Mouse (Mus musculus): ENCODE data around the gene 5031439G07Rik.

Gene 5031439G07Rik

DNA sequence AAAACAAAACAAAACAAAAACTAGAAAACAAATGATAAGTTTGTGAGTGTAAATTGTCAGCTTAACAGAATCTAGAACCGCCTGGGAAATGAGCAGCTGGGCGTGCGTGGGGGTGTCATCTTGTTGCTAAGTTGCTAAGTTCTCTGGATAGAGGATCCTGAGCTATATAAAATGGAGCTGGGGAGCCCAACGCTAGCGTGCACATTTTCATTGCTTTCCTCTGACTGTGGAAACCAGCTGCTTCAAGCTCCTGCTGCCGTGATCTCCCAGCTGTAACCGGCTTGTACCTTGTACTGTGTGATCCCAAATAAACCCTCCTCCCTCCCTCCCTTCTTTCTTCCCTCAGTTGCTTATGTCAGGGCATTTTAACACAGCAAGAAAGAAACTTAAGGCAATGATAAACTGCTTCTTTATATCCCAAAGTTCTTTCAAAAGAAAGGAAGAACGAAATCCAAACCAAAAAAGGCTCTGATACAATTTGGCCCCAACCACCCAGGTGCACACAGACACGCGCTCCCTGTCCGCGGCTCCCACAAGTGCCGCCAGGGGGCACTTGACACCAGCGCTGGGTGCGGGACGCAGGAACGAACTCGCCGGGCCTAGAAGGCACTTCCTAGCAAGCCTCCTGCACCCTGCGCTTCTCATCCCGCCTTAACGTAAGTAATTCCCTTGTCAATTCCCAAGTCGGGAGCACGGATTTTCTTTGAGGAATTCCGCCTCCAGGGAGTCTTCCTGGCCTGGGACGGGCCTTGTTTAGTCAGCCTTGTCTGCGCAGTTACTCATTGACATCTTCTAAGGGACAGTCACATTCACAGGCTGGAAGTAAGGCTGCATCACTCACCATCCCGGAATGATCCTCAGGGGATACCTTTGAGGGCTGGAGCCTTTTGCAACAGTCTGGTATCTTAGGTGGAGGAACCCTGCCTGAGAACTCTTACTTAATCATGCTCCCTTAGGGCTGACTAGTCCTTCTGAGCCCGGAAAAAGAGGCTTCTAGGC is 12.9 kb upstream of the 5031439G07Rik start:
- TF ChIP-seq GATA4 (IDR thresholded peaks at IDR 0.05; ENCODE audit: insufficient replicate concordance, low read length) = no peak

- no peak for TF ChIP-seq GATA4 (IDR thresholded peaks at IDR 0.05; ENCODE audit: insufficient replicate concordance, low read length)
Measured at GRCm38 (mm10) chr15:84999911-85000310, 11.6 kb upstream of the 5031439G07Rik start.

- no peak for TF ChIP-seq GATA4 (IDR thresholded peaks at IDR 0.05; ENCODE audit: insufficient replicate concordance, low read length)
Measured at GRCm38 (mm10) chr15:84997768-84998454, 9.6 kb upstream of the 5031439G07Rik start.

DNA sequence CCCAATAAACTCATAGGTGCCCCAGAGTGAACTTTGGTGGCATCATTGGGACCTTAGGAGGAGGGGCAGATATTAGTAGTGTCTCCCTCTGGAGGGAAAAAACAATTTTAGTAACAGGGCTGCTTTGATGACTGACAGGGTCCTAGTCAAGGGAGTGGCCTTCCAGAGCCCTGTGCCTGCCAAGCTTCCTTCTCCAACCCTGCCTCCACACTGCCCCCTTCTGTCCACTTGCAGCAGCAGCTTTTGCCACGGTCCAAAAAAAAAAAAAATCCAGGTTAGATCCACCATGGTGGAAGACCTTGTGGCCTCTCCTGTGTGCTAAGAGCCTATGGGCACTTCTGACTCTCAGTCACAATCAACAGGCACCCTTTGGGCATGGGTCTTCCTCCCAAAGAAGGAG is 7.6 kb upstream of the 5031439G07Rik start:
- TF ChIP-seq GATA4 (IDR thresholded peaks at IDR 0.05; ENCODE audit: insufficient replicate concordance, low read length) = no peak

DNA sequence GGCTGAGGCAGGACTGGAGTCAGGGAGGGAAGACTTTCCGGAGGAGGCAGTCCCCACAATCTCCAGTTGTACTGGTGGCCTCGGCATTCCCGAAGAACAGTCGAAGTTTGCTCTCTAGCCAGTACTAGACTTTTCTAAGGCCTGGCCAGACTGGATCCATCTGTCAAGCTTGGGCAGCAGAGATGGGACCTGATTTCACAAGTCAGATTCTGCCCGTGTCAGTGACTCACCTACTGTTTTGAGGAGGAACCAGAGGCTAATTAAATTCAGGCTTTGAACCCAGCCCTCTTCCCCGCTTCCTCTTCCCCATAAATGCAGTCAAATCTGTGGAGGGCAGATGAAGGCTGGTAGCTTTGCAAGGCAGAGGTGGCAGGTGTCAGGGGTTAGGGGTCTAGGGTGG is 6.7 kb upstream of the 5031439G07Rik start:
- no peak for TF ChIP-seq GATA4 (IDR thresholded peaks at IDR 0.05; ENCODE audit: insufficient replicate concordance, low read length)

GRCm38 (mm10) chr15:84994498-84994897 is 6.1 kb upstream of the 5031439G07Rik start:
- TF ChIP-seq GATA4 (IDR thresholded peaks at IDR 0.05; ENCODE audit: insufficient replicate concordance, low read length) = no peak

DNA sequence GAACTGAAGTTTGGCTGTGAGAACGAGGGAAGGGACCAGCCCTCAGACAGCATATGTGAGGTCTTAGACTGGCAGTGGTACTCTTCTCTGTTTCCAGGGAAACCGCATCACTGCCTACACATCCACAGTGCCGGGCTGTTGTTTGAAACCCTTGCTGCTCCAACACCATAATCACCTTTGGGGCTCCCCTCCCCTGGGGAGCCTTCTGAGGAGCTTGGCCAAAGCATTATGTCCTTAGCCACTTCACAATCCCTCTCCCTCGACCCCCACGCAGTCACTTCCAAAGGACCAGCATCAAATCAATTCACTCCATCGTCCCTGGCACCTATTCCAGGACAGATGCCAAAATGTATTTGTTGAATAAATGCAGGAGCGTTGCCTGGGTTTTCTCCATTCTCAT is 1.4 kb upstream of the 5031439G07Rik start:
- no peak for TF ChIP-seq GATA4 (IDR thresholded peaks at IDR 0.05; ENCODE audit: insufficient replicate concordance, low read length)

DNA sequence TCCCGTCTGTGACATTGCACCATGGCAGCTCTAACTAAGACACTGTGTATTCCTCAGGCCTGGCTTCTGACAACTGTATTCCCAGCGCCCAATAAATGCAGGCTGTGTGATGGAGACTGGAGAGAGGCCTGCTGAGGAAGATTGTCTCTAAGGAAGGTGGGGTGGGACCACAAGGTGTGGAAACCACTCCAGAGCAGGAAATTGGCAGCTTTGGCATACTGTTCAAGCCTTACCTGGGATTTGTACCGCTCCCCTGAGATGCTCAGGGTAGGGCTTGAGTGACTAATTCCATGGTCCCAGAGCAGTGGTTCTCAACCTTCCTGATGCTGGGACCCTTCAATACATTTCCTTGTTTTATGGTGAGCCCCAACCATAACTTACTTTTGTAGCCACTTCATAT is 747 bp upstream of the 5031439G07Rik start:
- no peak for TF ChIP-seq GATA4 (IDR thresholded peaks at IDR 0.05; ENCODE audit: insufficient replicate concordance, low read length)

DNA sequence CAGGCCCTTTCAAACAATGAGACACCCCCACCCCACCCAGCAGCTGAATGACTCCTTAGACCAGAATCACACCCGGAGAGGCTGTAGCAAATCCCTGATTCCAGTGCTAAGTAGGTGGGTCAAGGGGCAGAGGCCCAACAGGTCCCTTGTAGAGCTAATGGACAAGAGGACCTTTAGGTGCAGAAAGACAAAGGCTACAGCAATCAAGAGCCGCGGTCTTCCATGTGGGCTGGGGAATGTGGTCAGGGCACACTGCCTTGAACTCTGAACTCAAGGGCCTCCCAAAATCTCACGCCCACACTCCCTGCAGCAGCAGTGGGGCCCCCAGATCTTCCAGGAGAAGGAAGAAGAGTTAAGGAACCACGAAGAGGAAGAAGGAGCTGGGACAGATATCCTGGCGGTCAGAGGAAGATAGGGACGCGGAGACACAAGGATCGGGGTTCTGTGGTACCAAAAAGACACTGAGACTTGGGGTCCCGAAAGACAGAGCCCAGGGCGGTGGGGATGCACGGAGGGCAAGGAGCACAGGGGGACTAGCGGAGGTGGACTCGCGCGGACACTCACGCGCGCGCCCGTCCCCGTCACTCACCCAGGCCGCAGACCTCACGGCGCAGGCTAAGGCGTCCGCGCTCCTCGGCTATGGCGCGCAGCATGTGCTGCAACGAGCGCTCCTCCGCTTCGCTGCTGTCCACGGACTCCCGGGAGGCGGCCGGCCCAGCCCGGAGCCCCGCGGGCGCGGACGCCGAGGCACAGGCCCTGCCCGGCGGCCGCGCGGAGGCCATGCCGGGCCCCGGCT is 1.1 kb downstream of the 5031439G07Rik start:
- TF ChIP-seq GATA4 (IDR thresholded peaks at IDR 0.05; ENCODE audit: insufficient replicate concordance, low read length) = no peak

DNA sequence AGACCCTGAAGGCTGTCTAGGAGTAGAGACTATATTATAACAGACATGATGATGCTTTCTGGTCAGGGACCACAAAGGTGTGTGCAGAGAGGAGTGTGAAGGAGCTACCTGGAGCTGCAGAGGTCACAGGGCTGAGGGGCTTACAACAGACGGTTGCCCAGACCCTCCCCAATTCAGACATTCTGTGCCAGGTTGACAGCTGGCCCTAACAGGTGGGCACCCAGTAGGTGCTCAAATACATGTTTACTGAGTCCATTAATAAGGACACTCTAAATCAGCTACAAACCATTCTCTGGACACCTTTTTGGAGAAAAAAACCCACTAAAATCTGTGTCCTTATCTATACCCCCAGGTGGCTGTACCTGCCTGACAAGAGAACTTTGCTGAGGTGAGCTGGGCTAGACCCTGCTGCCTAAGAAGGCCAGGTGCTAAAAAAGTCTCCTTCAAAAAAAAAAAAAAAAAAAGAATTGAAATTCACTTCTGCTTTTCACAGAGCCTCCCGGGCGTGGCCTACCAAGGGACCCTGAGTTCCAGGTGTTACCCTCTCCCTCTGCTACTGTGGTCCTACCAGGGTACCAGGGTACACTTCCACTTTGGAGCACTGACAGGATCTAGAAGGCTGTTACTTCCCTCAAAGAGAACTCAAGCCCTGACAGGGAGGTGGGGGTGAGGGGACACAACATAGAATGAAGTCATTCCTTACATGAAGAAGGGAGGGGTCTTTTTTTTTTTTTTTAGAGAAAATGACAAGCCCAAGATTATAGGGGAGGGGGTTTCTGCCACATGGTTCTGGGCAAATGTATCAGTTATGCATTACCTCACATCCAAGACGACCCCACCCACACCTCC is 2.0 kb downstream of the 5031439G07Rik start:
- no peak for TF ChIP-seq GATA4 (IDR thresholded peaks at IDR 0.05; ENCODE audit: insufficient replicate concordance, low read length)

DNA sequence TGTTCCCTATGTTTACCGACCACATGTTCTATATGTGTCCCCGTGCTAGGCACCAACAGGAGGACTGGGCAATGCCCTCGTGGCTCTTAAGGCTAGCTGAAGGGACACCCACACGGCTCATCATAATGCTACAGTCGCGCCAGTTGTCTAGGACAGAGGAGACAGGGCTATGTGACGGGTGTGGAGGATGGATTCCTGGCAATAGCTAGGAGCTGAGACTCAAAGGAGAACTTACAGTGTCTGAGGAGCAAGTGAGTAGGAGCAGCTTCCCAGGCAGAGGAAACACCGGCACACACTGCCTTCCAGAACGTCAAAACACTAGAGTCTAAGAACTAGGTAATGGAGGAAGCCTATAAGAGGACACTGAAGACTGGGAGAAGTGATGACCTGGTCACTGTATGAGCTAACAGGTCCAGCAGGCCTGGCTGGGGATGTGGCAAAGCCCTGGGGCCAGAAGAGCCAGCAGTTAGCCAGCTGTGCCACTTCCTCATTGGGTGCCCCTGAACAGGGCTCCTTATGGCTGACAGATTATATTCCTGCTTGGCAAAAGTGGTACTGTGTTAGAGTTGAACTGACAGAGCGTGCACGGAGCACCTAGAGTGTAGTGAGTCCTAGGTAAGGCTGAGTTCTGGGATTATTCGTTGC is 2.7 kb downstream of the 5031439G07Rik start:
- no peak for TF ChIP-seq GATA4 (IDR thresholded peaks at IDR 0.05; ENCODE audit: insufficient replicate concordance, low read length)

- TF ChIP-seq GATA4 (IDR thresholded peaks at IDR 0.05; ENCODE audit: insufficient replicate concordance, low read length) = no peak
Measured at GRCm38 (mm10) chr15:84983721-84984120, 4.6 kb downstream of the 5031439G07Rik start.

- TF ChIP-seq GATA4 (IDR thresholded peaks at IDR 0.05; ENCODE audit: insufficient replicate concordance, low read length) = no peak
Measured at GRCm38 (mm10) chr15:84982888-84983287, 5.5 kb downstream of the 5031439G07Rik start.
